In genomic region chr6:36508469-36508868, GRCm38 (mm10) we compare ENCODE assay signal across 18 mouse cellular contexts.
"Had no signal": no experiment of that assay in that cellular context is flagged by ENCODE, and none has a peak within 500 bp of the region (broad histone marks: within the 10 kb centered on the region; RNA-seq: fewer than 3 reads in every experiment).

No protein-coding gene starts in this region.

- H3K4me2 ChIP-seq: limb, embryonic 12.5 days; limb, embryonic 15.5 days; liver, embryonic 11.5 days; lung, embryonic 14.5 days; midbrain, embryonic 12.5 days; midbrain, embryonic 15.5 days; neural tube, embryonic 12.5 days had no signal

- H3K4me3 ChIP-seq: limb, embryonic 12.5 days; limb, embryonic 15.5 days; midbrain, embryonic 12.5 days; midbrain, embryonic 15.5 days; neural tube, embryonic 12.5 days; neural tube, embryonic 15.5 days had no signal

- DNase-seq: left cerebral cortex, postnatal 4 days; liver, postnatal 0 days; right cerebral cortex, postnatal 14 days; right cerebral cortex, postnatal 4 days; thymus, adult 2 months; thymus, postnatal 14 days; thymus, postnatal 4 days had no signal

- H3K4me1 ChIP-seq: limb, embryonic 15.5 days; midbrain, embryonic 12.5 days; midbrain, embryonic 15.5 days; neural tube, embryonic 12.5 days; neural tube, embryonic 15.5 days had no signal

- H3K9me3 ChIP-seq: limb, embryonic 12.5 days; limb, embryonic 15.5 days; midbrain, embryonic 12.5 days; midbrain, embryonic 15.5 days; neural tube, embryonic 12.5 days; neural tube, embryonic 15.5 days had no signal

- H3K27ac ChIP-seq: limb, embryonic 12.5 days; limb, embryonic 15.5 days; liver, embryonic 14.5 days; macrophage; midbrain, embryonic 12.5 days; midbrain, embryonic 15.5 days; neural tube, embryonic 12.5 days; neural tube, embryonic 15.5 days; stomach, postnatal 0 days had no signal

- H3K36me3 ChIP-seq: limb, embryonic 12.5 days; limb, embryonic 15.5 days; midbrain, embryonic 12.5 days; midbrain, embryonic 15.5 days; neural tube, embryonic 12.5 days; neural tube, embryonic 15.5 days had no signal

- H3K9ac ChIP-seq: limb, embryonic 12.5 days; limb, embryonic 15.5 days; liver, embryonic 14.5 days; liver, postnatal 0 days; lung, embryonic 14.5 days; midbrain, embryonic 12.5 days; midbrain, embryonic 15.5 days; neural tube, embryonic 12.5 days; neural tube, embryonic 15.5 days had no signal

- ATAC-seq: liver, postnatal 0 days; midbrain, embryonic 15.5 days had no signal

- H3K27me3 ChIP-seq: limb, embryonic 12.5 days; limb, embryonic 15.5 days; midbrain, embryonic 12.5 days; midbrain, embryonic 15.5 days; neural tube, embryonic 12.5 days; neural tube, embryonic 15.5 days had no signal
